Mouse (Mus musculus): ENCODE data around the gene Scarb2. TPM values are rescaled to one million over a fixed set of nuclear protein-coding genes. Genes with fewer than 3 reads are reported as not detected.
A peak's percentile ranks its signal among the peaks of the same experiment; 100 is the strongest.

Gene Scarb2
- total RNA-seq, 2 experiments from 2014 or later = 75.9 to 87.0 TPM

DNA sequence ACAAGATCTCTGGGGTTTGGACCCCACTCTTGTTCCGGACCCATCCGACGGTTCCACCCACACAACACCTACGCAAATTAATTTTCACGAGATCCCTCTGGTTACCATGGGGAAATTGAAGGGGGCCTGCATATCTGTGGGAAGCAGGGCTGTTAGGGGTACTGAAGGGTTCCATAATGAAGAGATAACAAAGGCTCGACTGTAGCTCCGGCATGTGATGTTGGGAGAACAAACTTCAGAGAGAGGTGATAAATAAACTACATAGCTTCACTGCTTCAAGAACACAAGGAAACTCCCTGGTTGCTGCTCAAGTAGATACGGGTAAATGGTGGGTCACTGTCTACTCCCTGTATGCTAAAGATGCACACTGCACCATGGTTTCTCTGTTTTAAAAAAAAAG lies 68.1 kb downstream of the Scarb2 start:
- DNase-seq (ENCODE audit: low spot score in 2 of 2) = no peak

GRCm38 (mm10) chr5:92435025-92435584 lies 71.5 kb downstream of the Scarb2 start, which contains the start of gene Nup54:
Gene Nup54 (minus strand): TSS chr5:92435219.
- DNase-seq (ENCODE audit: low spot score in 2 of 2) = peak; percentile 83 to 93

- peak in 1 of 2 experiments; percentile 19 for DNase-seq (ENCODE audit: low spot score in 2 of 2)
These were observed 72.1 kb downstream of the Scarb2 start for GRCm38 (mm10) chr5:92434571-92434985.

GRCm38 (mm10) chr5:92434070-92434469 lies 72.6 kb downstream of the Scarb2 start:
- DNase-seq (ENCODE audit: low spot score in 2 of 2) = no peak

DNA sequence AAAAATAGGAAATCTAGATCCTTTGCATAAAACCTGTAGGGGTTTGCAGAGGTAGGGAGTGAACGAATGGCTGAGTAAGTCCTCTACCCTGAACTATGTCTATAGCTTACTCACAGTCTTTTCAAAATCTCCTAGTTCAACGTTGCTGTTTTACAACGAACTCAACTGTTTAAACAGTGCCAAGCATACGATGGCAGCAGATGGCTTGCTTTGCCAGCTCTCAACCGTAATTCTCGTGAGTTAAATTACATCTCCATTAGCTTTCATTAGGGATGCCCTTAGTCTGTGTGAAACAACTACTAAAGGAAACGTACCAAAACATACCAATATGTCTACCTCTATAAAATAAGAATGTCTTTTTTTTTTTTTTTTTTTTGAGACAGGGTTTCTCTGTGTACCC lies 75.0 kb downstream of the Scarb2 start:
- no peak for DNase-seq (ENCODE audit: low spot score in 2 of 2)

GRCm38 (mm10) chr5:92430723-92431122 lies 75.9 kb downstream of the Scarb2 start:
- no peak for DNase-seq (ENCODE audit: low spot score in 2 of 2)

GRCm38 (mm10) chr5:92424126-92424525 lies 82.5 kb downstream of the Scarb2 start:
- DNase-seq (ENCODE audit: low spot score in 2 of 2) = no peak

DNA sequence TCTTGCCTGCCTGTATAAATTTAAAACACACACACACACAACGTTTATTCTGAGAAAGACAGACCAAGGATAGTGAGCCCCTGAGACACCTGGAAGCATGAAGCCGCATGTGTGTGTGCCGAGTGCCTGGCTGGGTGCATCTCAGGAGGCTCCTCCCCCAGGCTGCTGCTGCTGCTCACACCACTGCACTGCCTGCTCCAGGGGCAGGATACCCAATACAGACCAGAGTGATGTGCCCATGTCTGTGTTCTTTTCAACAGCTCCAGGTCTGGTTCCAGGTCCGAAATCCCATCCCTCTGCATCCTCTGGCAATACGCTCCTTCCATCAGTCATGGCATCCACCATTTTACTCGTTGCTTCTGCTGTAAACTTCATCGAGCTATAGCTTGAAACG lies 92.7 kb downstream of the Scarb2 start:
- DNase-seq (ENCODE audit: low spot score in 2 of 2) = no peak

DNA sequence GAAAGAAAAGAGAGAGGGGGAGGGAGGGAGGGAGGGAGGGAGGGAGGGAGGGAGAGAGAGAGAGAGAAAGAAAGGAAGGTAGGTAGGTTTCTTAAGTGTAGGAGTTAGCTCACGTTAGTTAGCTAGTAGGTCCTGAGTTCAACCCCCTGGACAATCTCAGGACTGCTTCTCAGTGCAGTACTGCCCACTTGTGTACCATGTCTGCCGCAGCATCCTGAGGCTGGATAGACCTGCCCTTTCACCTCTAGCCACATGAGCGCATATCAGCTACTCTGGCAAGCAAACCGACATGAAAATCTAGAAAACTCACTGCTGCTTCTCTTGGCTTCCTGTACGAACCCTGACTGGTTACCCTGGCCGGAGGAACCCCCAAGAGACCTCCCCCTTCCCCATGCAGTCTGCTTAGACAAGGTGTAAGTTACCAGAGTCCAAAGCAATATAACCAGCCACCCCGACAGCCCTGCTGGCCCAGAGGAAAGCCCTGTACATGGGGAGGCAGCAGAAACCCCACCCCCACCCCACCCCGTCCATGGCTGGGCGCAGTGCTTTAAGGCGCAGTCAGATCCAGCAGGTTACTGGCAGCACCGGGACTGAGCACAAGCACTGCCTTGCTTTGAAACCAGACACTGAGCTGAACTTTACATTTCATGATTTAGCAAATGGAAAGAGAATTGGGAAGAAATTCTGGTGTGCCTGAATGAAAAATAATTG lies 93.2 kb downstream of the Scarb2 start:
- no peak for DNase-seq (ENCODE audit: low spot score in 2 of 2)

DNA sequence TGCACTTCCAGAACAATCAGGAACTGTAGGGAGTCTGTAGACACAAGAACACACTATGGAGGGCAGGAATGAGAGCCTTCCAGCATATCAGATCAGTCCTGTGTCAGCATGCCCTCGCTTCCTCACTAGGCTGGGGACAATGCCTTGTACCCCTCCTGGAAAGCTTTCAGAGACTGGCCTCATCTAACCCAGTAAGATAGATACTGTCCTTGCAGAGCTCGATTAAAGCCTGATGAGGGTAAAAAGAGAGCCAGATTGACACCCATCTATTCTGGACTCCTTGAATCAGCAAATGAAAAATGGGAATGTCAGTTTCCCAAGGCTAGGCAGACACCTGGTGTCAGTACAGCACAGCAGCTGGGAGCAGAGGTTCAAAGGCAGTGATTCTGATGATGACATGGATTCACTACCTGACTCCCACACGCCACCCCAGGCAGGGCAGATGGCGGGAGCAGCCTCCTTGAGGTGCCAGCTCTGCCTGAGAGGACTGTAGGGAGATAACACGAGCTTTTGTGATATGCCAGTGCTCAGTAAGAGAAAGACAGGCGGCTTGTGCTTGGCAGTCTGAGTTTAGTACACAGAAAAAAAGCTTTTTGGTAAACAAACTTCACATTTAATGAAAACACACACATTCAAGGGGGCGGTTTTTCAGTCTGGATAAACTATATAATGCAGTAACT lies 95.0 kb downstream of the Scarb2 start:
- no peak for DNase-seq (ENCODE audit: low spot score in 2 of 2)

DNA sequence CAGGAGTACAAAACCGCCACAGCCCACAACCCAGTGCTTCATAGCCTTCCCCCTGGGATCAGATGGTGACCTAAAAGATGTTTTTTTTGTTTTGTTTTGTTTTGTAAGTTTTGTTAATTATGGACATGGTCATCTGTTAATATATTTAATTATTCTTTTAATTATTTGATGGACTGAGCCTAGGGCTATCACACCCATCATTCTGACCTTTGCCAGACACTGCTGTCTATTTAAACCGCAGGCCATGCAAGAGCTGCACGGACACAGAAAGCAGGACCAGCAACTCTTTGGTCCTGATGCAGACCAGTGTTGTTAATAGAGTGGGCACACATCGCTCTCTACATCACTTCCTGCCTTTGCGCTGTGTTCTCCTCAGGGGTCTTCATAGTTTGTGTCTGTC lies 96.1 kb downstream of the Scarb2 start:
- no peak for DNase-seq (ENCODE audit: low spot score in 2 of 2)

DNA sequence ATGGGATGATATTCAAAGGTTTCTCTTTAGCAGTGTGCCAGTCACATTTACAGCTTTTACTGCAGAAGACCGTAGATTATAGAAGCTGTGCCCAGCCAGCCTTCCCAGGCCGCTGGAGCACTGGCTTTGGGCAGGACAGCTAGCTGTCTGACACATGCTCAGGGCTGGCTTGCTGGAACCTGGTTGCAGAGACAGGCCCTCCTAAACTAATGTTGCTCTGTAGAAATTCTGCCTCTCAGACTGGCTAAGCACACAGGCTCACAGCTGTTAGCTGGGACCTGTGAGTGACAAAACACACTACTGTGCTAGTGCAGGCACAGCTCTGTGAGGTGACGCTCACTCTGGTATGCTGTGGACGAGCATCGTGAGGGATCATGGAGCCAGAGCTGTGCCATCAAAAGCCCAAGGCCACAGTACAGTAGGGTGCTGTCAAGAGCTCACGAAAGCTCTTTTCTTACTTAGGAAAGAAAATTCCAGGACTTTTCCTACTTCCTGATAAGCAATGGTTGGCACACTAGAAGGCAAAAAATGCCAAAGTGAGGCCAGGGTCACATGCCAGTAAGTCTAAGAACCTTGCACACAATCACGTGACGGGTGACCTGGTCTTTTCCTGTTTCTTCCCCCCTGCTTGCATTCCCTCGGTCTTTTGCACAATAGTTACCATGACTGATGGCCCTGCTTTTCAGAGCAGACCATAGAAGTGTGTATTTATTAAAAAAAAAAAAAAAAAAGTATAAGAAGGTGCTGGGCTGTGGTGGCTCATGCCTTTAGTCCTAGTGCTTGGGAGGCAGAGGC lies 97.1 kb downstream of the Scarb2 start:
- DNase-seq (ENCODE audit: low spot score in 2 of 2) = no peak

DNA sequence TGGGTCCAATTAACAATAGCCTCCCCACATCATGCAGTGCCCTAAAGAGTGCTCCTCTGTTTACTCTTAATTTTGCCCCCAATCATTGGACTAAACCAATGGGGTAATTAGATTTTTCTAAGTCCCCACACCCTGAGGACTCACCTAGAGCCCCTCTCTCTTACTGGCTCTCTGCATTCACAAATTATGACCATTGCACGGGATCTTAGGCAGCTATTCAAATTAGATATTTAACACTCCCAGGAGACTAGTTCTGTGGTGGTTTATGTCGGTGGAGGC lies 102.3 kb downstream of the Scarb2 start:
- no peak for DNase-seq (ENCODE audit: low spot score in 2 of 2)

DNA sequence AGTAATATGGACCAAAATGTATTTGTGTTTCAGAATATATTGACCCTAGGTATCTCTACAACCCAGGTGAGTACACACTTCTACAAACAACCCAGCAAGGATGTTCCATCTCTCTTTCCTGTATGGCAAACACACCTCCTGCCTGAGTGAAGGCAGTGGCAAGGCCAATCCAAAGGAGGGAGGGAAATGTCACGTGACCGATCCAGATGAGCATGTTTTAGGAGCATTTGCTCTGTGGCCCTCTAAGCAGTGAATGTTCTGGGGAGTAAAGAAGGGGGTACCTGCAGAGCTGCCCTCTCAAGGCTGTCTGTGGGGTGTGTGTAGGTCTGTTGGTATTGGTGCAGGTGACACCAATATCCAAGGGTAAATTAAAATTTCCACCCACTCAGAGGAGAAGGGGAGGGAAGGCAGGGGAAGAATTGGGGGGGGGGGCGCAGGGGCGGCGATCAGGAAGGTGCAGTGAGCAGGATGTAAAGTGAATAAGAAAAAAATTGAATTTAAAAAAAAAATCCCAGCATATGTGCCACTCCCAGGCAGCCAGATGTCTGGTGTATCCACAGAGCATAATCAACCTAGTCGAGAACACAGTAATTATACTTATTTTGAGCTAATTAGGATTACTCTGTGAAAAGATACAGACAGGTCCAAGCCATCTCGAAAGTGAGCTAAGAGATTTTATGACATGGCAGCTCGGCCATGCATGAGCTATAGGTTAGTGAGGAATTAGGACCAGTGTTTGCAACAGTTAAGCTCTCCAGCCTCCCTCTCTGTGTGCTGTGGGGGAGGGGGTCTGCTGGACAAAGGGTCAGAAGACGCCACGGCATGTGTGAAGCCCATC lies 102.9 kb downstream of the Scarb2 start:
- no peak for DNase-seq (ENCODE audit: low spot score in 2 of 2)

DNA sequence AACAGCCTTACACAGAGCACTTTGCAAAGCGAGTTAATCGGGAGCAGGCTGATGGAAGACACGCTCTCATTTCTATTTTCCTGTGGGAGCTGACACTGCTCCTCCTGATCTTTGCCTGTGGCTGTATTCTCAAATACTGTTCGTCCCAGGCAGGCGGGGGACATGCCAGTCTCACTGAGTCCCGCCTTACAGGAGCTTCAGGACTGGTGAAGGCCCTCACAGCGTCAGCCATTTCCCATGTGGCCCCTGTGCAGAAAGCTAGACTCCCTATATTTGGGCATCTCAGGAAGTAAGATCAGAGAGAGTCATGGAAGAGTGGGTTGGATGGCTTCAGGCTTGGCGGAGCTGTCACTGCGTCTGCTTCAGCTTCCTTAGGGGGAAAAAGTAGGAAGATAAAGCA lies 103.8 kb downstream of the Scarb2 start:
- no peak for DNase-seq (ENCODE audit: low spot score in 2 of 2)

GRCm38 (mm10) chr5:92398153-92398552 lies 108.5 kb downstream of the Scarb2 start:
- DNase-seq (ENCODE audit: low spot score in 2 of 2) = peak in 1 of 2 experiments; percentile 53

DNA sequence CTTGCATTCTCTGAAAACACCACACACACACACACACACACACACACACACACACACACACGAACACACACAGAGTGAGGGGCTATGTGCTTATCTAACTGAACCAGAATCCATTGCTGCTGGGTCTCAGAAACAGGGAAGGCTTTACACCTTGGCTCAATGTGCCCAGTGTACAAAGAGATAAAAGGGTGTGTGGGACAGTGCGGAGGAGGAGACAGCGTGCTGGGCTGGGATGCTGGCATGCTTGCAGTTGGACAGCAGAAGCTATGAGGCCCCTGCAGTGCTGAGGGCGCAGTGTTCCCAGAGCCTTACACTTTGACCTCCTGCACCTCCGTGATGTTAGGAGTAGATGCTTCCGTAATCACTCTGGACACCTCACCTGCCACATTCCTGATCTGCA lies 110.2 kb downstream of the Scarb2 start:
- DNase-seq (ENCODE audit: low spot score in 2 of 2) = no peak

DNA sequence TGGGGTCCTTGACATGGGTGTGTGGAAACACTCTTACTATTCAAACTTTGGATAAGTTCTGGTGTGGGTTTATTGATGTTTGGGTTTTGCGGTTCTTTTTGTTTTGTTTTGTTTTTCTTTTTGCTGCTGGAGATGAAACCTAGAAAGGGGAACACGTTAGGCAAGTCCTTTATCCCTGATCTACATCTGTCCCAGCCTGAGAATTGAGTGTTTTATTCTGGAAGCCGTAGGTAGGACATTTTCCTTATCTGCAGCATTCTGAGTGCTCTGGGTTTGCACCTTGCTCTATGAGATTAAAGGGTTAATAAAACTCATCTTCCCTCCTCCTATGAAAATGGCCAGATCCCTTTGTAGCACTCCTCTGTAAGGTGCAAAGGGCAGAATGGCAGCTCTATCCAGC lies 110.9 kb downstream of the Scarb2 start:
- no peak for DNase-seq (ENCODE audit: low spot score in 2 of 2)

- no peak for DNase-seq (ENCODE audit: low spot score in 2 of 2)
These were observed 112.8 kb downstream of the Scarb2 start for GRCm38 (mm10) chr5:92393863-92394262.

DNA sequence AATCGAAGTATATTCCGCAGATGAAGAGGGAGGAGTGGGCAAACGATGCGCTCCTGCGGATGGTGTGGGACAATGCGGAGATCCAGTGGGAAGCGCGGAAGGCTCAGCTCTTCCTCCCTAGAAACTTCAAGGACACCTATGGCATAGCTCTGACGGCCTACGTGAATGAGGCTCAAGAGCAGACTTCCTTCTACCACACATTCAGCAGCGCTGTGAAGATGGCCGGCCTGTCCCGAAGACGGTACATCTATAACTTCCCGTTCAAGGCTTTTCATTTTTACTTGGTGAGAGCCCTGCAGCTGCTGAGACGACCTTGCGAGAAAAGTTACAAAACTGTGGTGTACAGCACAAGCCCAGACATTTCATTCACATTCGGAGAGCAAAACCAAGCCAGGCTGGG lies 114.1 kb downstream of the Scarb2 start:
- DNase-seq (ENCODE audit: low spot score in 2 of 2) = no peak

All from adrenal gland, postnatal 4 days (tissue).